Mouse (Mus musculus): ENCODE results near the gene Cnot10. TPM values are rescaled to one million over a fixed set of nuclear protein-coding genes. Genes with fewer than 3 reads are reported as not detected.

Cnot10 gene
- polyA plus RNA-seq, 1 experiment = 21.9 TPM

- no peaks in the 10 kb centered on the region for H3K4me1 ChIP-seq (ENCODE audit: control insufficient read depth, insufficient read depth, low read length)
- DNase-seq = no peak
- no peaks in the 10 kb centered on the region for H3K36me3 ChIP-seq (ENCODE audit: control insufficient read depth, insufficient read depth, low read length)
- 87% methylated on average over 10 of the region's 10 CpGs for WGBS
- no peak for TF ChIP-seq CTCF (conservative IDR thresholded peaks at IDR 0.05; ENCODE audit: insufficient read depth, insufficient read length, low read depth, low read length)
- TF ChIP-seq POLR2A (IDR thresholded peaks at IDR 0.05; ENCODE audit: low read depth, low read length) = no peak
- H3K4me3 ChIP-seq (ENCODE audit: insufficient read depth, low read depth, low read length) = no peak overlapping the region
- H3K27me3 ChIP-seq (replicated peaks; ENCODE audit: control insufficient read depth, insufficient read depth, low read length) = no peaks in the 10 kb centered on the region
- H3K27ac ChIP-seq (ENCODE audit: insufficient read depth, low read depth, low read length) = no peak overlapping the region
Observed at GRCm38 (mm10) chr9:114556276-114556855, 83.6 kb downstream of the Cnot10 start.

GRCm38 (mm10) chr9:114554355-114554979, 85.5 kb downstream of the Cnot10 start:
- 62% methylated on average over 5 of the region's 5 CpGs for WGBS
- no peak for DNase-seq
- no peaks in the 10 kb centered on the region for H3K4me1 ChIP-seq (ENCODE audit: control insufficient read depth, insufficient read depth, low read length)
- no peaks in the 10 kb centered on the region for H3K36me3 ChIP-seq (ENCODE audit: control insufficient read depth, insufficient read depth, low read length)
- H3K27me3 ChIP-seq (replicated peaks; ENCODE audit: control insufficient read depth, insufficient read depth, low read length) = no peaks in the 10 kb centered on the region
- H3K4me3 ChIP-seq (ENCODE audit: insufficient read depth, low read depth, low read length) = no peak overlapping the region
- no peak overlapping the region for H3K27ac ChIP-seq (ENCODE audit: insufficient read depth, low read depth, low read length)
- TF ChIP-seq CTCF (conservative IDR thresholded peaks at IDR 0.05; ENCODE audit: insufficient read depth, insufficient read length, low read depth, low read length) (no peak), POLR2A (IDR thresholded peaks at IDR 0.05; ENCODE audit: low read depth, low read length) (no peak)

- no peak for DNase-seq
- H3K27me3 ChIP-seq (replicated peaks; ENCODE audit: control insufficient read depth, insufficient read depth, low read length) = no peaks in the 10 kb centered on the region
- TF ChIP-seq POLR2A (IDR thresholded peaks at IDR 0.05; ENCODE audit: low read depth, low read length) (no peak), CTCF (conservative IDR thresholded peaks at IDR 0.05; ENCODE audit: insufficient read depth, insufficient read length, low read depth, low read length) (no peak)
- H3K4me3 ChIP-seq (ENCODE audit: insufficient read depth, low read depth, low read length) = no peak overlapping the region
- no peak overlapping the region for H3K27ac ChIP-seq (ENCODE audit: insufficient read depth, low read depth, low read length)
- H3K36me3 ChIP-seq (ENCODE audit: control insufficient read depth, insufficient read depth, low read length) = no peaks in the 10 kb centered on the region
- no peaks in the 10 kb centered on the region for H3K4me1 ChIP-seq (ENCODE audit: control insufficient read depth, insufficient read depth, low read length)
Observed at GRCm38 (mm10) chr9:114553828-114554227, 86.2 kb downstream of the Cnot10 start.

- H3K4me1 ChIP-seq (ENCODE audit: control insufficient read depth, insufficient read depth, low read length) = peaks cover 8% of the 10 kb centered on the region
- TF ChIP-seq POLR2A (IDR thresholded peaks at IDR 0.05; ENCODE audit: low read depth, low read length) (no peak), CTCF (conservative IDR thresholded peaks at IDR 0.05; ENCODE audit: insufficient read depth, insufficient read length, low read depth, low read length) (no peak)
Observed at GRCm38 (mm10) chr9:114550033-114550432, 90.0 kb downstream of the Cnot10 start.

GRCm38 (mm10) chr9:114549117-114549516, 90.9 kb downstream of the Cnot10 start:
- DNase-seq = no peak
- H3K4me3 ChIP-seq (ENCODE audit: insufficient read depth, low read depth, low read length) = no peak overlapping the region
- H3K27ac ChIP-seq (ENCODE audit: insufficient read depth, low read depth, low read length) = no peak overlapping the region
- H3K4me1 ChIP-seq (ENCODE audit: control insufficient read depth, insufficient read depth, low read length) = peaks cover 9% of the 10 kb centered on the region
- no peaks in the 10 kb centered on the region for H3K36me3 ChIP-seq (ENCODE audit: control insufficient read depth, insufficient read depth, low read length)
- TF ChIP-seq POLR2A (IDR thresholded peaks at IDR 0.05; ENCODE audit: low read depth, low read length) (no peak), CTCF (conservative IDR thresholded peaks at IDR 0.05; ENCODE audit: insufficient read depth, insufficient read length, low read depth, low read length) (no peak)
- H3K27me3 ChIP-seq (replicated peaks; ENCODE audit: control insufficient read depth, insufficient read depth, low read length) = no peaks in the 10 kb centered on the region
- 90% methylated on average over 5 of the region's 5 CpGs for WGBS

More at GRCm38 (mm10) chr9:114550033-114550432, 90.0 kb downstream of the Cnot10 start:
- Histone ChIP-seq H3K27me3 (replicated peaks; ENCODE audit: control insufficient read depth, insufficient read depth, low read length) (no peaks in the 10 kb centered on the region), H3K36me3 (ENCODE audit: control insufficient read depth, insufficient read depth, low read length) (no peaks in the 10 kb centered on the region), H3K4me3 (ENCODE audit: insufficient read depth, low read depth, low read length) (no peak overlapping the region), H3K27ac (ENCODE audit: insufficient read depth, low read depth, low read length) (no peak overlapping the region)
- WGBS = 65% methylated on average over 6 of the region's 6 CpGs
- DNase-seq = no peak

- H3K4me1 ChIP-seq (ENCODE audit: control insufficient read depth, insufficient read depth, low read length) = peaks cover 14% of the 10 kb centered on the region
- no peak overlapping the region for H3K4me3 ChIP-seq (ENCODE audit: insufficient read depth, low read depth, low read length)
- no peaks in the 10 kb centered on the region for H3K27me3 ChIP-seq (replicated peaks; ENCODE audit: control insufficient read depth, insufficient read depth, low read length)
- H3K36me3 ChIP-seq (ENCODE audit: control insufficient read depth, insufficient read depth, low read length) = no peaks in the 10 kb centered on the region
- 35% methylated on average over 4 of the region's 4 CpGs for WGBS
- DNase-seq = peak; percentile 62
- TF ChIP-seq POLR2A (IDR thresholded peaks at IDR 0.05; ENCODE audit: low read depth, low read length) (no peak), CTCF (conservative IDR thresholded peaks at IDR 0.05; ENCODE audit: insufficient read depth, insufficient read length, low read depth, low read length) (no peak)
- no peak overlapping the region for H3K27ac ChIP-seq (ENCODE audit: insufficient read depth, low read depth, low read length)
Observed at GRCm38 (mm10) chr9:114548496-114548895, 91.5 kb downstream of the Cnot10 start.

GRCm38 (mm10) chr9:114547643-114548077, 92.3 kb downstream of the Cnot10 start:
- peaks cover 14% of the 10 kb centered on the region for H3K4me1 ChIP-seq (ENCODE audit: control insufficient read depth, insufficient read depth, low read length)
- TF ChIP-seq CTCF (conservative IDR thresholded peaks at IDR 0.05; ENCODE audit: insufficient read depth, insufficient read length, low read depth, low read length) (no peak), POLR2A (IDR thresholded peaks at IDR 0.05; ENCODE audit: low read depth, low read length) (no peak)
- DNase-seq = peak; percentile 80
- 50% methylated on average over 6 of the region's 6 CpGs for WGBS
- H3K4me3 ChIP-seq (ENCODE audit: insufficient read depth, low read depth, low read length) = no peak overlapping the region
- no peaks in the 10 kb centered on the region for H3K36me3 ChIP-seq (ENCODE audit: control insufficient read depth, insufficient read depth, low read length)
- H3K27ac ChIP-seq (ENCODE audit: insufficient read depth, low read depth, low read length) = no peak overlapping the region
- no peaks in the 10 kb centered on the region for H3K27me3 ChIP-seq (replicated peaks; ENCODE audit: control insufficient read depth, insufficient read depth, low read length)

Measured in kidney, adult 2 months (tissue).